Mouse (Mus musculus) urinary bladder, adult 18-20 months (tissue): ENCODE measurements around the gene Prx.

Source experiments
- DNase-seq, 2 experiments: peaks; one replicate each; pipeline ENCODE4 v3.0.0; 2022; ENCODE audit warnings: low spot score in 2 of 2, mixed read lengths in 2 of 2

Gene Prx

DNA sequence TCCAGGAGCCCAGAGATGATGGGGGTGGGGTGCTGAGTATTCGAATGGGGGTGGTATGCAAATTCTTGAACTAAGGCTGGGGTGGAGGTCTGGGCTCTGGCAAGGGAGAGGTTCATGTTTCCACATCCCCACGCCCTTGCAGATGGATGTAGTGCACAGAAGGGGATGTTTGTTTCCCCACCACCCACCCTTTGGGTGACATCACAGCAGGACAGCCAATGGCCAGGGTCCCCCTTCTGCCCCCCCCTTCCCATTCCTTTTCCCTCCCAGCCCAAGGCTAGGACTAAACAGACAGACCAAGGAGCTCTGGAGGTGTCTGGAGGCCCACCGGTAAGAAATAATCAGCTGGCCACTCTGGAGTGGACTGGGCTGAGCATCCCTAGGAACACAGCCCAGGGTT is at the start of gene Prx:
Prx (plus strand) TSS at position 289 of the 400 bp plus-strand sequence.
- no peak for DNase-seq

DNA sequence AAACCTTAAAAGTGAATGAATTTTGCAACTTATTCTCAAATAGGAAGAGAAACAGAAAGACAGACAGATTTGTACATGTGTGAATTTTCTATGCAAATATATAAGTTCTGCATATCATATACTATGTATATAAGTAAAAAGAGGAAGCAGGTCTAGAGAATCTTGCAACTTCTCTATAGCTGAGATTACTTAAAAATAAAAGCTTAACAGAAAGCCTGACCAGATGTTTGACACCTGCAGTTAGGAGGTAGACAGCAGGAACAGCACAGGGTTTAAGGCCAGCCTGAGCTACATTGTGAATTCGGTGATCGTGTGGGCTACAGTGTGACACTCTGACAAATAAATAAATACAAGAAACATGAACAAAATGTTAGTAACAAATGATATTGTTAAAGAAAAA is 47.8 kb upstream of the Prx start:
- no peak for DNase-seq

DNA sequence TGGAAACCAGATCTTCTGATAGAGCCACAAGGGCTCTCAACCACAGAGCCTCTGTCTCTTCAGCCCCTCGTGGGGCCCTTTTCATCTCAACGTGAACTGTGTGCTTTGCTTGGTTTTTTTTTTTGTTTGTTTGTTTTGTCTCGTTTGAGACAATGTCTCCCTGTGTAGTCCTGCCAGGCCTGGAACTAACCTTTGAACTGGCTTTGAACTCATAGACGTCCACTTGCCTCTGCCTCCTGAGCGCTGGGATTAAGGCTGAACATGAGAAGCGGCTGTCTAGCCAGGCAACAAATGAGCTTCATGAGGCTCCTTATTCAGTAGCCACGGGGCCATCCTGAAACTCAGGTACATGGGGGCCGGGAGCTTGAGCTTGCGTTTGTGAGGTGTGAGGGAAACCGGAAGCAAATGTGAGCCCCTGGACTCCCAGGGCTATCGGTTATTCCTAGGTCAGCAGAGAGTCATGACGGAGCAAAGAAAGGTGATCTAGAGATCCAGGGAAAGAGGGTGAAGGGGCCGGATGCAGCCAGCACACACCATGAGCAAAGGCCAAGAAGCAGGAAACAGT is 46.8 kb upstream of the Prx start:
- no peak for DNase-seq

DNA sequence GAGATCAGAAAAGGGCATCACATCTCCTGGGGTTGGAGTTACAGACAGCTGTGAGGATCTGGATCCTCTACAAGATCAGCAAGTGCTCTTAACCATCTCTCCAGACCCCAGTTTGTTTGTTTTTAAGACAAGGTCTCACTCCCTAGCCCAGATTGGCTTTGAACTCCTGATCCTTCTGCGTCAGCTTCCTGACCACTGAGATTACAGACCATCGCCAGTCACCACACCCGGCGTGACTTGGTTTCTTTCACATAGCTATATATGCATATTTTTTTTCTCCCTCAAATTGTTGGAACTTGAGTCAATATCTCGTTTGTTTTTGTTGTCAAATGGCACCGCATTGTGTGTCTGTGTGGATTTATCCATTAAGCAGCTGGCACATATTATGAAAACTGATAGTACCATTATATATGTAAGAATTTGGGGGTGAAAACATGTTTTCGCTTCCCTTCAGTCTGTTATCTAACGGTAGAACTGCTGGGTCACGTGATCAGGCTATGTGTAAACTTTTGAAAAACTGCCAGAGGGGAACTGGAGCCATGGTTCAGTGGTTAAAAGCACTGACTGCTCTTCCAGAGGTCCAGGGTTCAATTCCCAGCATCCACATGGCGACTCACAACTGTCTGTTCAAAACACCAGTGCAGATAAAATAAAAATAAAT is 44.5 kb upstream of the Prx start:
- no peak for DNase-seq

DNA sequence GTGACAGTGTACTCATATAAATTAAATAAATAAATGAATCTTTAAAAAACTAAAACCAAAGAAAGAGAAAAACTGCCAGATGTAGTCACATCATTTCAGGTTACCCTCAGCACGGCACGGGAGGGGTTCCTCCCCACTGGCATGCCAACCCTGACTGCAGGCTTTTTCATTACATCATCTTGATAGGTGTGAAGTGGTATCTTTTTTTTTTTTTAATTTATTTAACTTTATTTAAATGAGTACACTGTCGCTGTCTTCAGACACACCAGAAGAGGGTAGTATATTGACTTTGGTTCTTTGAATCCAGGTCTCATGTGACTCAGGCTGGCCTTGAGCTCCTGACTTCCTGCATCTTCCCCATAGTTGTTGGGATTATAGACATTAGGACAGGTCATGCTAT is 43.9 kb upstream of the Prx start:
- no peak for DNase-seq

DNA sequence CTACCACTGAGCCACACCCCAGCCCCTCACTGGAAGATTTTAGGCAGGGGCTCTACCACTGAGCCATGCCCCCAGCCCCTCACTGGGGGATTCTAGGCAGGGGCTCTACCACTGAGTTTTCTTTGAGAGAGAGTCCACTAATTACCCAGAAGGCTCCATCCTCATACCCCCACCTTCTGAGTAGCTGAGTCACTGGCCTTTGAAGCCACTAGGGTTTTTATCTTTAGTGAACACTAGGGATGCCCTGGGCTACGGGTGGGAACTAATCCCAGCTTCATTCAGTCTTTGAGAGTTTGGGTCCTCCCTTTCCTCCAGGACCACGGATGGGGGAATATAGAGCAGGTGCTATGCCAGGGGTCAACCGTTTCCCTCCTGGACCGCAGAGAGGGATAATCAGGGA is 40.5 kb upstream of the Prx start:
- DNase-seq: no peak

DNA sequence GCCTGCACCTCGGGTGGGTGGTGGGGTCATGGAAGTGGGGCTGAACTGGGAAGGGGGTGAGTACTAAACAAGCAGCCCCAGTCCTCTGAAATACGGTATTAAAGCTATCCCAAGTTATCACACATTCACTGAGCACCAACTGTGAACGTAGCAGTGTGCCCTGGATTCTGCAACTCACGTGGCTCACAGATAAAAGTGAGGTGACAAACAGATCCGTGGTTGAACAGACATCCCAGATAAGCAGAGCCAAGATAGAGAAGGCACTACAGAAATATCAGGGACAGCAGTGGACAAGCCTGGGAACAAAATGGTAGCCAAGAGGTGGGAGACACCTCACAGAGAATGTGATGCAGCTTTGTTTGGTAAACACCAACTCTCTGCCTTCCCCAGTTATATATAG is 39.5 kb upstream of the Prx start:
- no peak for DNase-seq

DNA sequence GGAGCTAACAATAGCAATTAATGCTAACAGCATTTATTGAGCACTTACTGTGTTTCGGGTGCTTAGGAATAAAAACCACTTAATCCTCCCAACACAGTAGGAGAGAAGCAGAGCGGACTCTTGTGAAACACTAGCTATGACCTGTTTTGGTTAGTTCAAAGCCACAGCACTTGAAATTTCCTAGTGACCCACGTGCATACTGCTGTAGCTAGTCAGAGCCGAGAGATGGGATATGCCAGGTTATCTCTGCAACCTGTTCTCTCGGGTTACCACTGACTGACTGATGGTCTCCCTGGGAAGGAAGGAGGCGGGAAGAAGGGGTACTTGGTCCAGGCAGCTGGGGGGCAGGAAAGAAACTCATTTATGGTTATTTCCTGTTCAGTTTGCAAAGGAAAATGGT is 38.6 kb upstream of the Prx start:
- DNase-seq: no peak

DNA sequence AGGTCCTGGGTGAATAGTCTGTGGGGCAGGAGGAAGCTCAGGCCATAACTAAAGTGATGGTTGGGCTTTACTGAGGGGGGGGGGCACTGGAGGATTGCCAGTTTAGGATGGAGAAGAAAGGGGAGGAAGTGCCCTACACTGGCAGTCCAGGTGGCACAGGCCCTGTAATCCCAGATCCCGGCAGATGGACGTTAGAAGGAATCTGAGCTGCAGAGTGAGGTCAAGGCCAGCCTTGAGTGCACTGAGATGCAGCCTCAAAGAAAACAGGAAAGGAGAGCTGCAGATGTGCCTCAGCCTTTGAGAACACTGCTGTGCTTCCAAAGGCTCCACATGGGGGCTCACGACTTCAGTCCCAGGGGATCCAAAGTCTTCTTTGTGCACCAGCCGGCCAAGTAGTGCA is 31.5 kb upstream of the Prx start:
- DNase-seq: no peak

DNA sequence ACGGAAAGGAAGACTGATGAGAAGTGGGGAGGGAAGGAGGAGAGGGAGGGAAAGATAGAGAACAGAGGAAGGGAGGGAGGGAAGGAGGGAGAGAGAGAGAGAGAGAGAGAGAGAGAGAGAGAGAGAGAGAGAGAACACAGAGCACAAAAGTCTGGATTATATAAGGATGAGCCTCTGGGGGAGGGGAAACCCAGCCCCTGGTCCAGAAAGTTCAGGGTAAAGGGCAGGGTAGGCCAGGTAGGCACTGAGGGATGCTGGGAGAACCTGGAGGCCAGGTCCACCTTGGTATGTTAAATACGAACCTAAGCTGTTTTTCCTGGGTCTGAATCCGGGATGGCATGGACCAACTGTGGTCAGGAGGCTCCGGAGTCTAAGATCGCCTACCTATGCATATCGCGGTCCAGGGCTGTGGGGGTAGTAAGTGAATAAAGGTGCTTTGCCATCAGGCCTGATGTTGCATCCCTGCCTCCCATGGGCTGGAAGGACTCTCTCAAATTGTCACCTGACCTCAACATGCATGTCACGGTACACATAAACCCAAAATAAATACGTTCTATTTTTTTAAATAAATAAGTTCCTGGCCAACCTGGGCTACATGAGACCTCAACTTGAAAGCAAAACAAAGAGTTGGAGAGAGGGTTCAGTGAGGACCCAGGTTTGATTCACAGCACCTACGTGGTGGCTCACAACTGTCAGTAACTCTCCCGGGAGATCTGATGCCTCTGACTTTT is 27.6 kb upstream of the Prx start:
- DNase-seq: no peak

DNA sequence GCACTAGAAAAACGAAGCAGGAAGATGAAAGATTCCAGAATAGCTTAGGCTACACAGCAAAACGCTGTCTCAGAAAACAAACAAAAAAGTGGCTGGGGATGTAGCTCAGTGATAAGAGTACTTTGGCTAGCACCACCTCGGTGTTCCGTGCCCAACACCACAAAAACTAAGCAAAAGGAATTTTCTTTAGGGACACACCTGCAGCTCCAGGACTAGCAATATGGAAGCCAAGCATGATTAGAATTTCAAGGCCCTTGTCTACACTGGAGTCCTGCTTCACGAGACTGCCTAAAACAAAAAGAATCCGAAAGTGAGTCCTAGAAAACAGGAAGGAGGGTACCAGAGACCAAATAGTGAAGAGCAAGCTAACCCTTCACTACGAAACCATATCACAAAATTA is 26.5 kb upstream of the Prx start:
- DNase-seq: peak in 1 of 2 experiments; percentile 24

DNA sequence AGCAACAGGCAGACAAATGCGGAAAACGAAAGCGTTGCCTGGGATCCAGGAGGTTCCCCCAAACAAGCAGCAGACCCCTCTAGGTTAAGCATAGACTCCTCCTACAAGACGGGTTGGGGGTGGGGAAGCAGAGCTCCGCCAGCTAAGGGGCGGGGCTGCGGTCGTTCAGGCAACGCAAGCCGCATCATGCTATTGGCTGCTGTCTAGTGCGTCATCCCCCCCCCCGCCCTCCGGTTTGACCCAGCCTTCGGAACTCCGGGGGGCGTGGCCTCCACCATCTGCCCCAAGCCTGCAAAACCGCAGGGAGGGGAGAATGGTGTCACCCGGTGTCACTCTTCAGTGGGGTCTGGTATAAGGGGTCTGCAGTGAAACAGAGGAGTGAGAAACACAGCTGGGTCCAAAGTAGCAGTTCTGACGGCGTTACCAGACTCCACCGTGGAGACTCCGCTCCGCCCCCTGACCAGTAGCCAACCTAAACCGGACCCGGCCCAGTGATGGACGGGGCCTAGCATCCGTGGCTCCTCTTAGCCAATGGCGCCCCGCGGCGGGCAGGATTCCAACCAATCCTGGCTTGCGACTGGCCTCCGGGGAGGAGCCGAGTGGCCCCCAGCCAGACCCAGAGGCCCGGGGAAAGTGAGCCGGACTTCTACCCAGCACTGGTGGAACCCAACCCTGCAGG is 25.8 kb upstream of the Prx start, which contains the start of gene Sertad3:
Sertad3 (plus strand) TSS at position 613 of the 679 bp plus-strand sequence.
- peak; percentile 97 to 100 for DNase-seq

DNA sequence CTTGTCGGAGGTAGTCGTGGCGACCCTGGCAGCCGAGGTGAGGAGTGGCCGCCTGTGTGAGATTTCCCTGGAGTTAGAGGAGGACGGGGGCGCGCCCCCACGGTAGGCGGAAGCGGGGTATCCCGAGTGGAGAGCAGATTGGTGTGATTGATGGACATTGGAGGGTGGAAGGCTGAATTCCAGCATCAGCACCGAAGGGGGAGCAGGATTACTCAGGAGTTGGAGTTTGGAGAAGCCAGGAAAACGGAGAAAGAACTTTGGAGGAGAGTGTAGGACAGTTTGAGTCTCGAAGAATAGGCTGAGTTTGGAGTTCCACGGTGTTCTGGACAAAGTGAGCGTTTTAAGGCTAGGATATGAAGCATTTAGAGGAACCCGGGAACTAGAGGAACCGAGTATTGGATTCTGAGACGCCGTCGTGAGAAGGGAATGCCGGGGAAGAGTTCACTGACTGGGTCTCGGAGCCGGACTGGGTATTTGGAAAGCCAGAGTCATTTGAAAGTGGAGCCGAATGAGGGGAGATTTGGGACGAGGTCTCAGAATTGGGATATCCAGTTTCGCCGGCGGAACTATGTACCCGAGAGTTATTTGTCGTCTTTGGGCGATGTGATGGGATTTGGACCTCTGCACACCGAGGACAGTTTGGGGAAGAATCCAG is 25.2 kb upstream of the Prx start:
- DNase-seq: no peak

DNA sequence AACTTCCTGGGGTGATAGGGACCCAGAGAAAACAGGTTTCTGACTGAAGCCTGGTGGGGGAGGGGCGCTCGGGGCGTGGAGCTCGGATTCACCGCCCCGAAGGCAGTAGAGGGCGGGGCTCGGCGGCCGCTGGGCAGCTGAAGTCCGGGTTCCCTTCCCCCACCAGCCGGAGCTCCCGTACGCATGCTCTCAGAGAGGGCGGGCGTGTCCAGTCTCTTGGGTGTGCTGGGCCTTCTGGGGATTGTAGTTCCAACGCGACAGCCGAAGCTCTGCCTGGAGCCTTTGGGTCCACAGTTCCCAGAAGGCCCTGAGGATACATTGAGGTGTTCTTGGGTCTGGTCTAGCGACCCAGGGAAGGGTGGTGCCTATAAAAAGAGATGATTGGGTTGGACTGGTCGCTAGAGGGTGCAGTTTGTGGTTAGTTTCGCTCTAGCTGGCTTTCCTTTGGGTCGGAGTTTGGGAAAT is 24.6 kb upstream of the Prx start:
- peak; percentile 92 to 98 for DNase-seq

DNA sequence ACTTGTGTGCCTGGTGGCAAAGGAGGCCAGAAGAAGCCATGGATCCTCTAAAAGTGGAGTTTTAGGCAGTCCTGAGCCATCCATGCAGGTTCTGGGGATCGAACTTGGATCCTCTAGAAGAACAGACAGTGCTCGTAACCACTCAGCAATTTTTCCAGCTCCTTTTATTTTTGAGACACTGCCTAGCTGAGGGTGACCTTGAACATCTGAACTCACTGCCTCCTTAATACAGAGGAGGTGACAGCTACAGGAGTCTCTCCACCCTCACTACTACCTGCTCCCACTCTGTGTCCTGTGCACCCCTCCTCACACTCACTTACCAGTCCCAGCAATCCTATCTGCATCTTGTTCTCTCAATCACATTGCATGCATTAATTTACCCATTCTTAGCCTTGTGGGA is 23.5 kb upstream of the Prx start:
- DNase-seq: no peak

DNA sequence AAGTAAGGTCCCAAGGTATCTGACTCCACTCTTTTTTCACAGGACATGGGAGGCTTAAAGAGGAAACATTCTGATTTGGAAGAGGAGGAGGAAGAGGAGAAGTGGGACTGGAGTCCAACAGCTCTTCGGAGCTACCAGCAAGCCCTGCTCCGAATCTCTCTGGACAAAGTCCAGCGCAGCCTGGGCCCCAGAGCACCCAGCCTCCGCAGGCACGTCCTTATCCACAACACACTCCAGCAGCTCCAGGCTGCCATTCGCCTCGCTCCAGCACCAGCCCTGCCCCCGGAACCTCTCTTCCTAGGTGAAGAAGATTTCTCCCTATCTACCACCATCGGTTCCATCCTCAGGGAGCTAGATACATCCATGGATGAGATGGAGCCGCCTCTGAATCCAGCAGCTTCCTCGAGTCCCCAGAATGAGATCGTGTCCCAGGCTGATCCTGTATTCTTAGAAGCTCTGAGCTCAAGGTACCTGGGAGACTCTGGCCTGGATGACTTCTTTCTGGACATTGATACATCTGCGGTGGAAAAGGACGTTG is 23.0 kb upstream of the Prx start:
- no peak for DNase-seq

DNA sequence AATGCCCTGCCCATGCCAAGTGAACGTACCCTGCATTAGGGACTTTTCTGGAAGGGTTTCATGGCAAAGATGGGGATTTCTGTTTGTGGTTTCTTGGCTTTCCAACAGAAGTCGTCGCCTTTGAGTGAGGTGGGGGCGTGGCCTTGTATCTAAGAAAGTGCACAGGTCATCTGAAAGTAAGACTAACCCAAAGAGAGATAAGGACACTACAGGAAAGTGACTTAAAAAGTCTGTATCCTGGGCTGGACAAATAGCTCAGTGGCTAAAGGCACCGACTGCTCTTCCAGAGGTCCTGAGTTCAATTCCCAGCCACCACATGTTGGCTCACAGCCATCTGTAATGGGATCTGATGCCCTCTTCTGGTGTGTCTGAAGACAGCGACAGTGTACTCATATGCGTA is 20.6 kb upstream of the Prx start:
- DNase-seq: no peak

DNA sequence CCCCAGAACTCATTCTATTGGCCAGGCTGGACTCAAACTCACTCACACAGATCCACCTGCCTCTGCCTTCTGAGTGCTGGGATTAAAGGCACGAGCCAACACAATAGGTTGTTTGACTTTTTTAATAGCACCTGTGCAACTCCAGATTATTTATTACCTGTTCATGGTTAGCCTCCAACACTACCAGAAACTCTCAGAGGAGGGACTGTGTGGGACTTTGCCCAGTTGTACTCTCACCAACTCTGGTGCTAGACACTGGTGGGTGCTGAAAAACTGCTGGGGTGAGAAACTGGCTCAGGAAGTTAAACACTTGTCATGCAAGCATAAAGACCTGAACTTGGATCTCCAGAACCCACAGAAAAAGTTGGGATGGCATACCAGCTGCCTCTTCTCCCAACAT is 19.4 kb upstream of the Prx start:
- no peak for DNase-seq

DNA sequence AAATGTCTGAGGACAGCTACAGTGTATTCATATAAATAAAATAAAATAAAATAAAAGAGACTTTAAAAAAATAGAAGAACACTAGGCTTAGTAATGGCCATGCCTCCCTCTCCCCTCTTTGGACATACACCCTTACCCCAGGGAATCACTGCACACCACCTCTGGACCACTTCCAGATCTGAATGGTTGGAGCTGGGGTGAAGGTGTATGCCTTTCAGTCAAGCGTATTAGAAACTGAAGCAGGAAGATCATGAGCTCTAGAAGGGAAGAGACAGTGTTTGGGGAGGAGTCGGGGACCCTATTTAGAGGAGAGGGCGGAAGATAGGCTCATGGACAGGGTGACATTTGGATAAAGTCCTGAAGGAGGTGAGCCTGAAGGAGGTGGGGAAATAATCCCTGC is 18.6 kb upstream of the Prx start:
- no peak for DNase-seq

DNA sequence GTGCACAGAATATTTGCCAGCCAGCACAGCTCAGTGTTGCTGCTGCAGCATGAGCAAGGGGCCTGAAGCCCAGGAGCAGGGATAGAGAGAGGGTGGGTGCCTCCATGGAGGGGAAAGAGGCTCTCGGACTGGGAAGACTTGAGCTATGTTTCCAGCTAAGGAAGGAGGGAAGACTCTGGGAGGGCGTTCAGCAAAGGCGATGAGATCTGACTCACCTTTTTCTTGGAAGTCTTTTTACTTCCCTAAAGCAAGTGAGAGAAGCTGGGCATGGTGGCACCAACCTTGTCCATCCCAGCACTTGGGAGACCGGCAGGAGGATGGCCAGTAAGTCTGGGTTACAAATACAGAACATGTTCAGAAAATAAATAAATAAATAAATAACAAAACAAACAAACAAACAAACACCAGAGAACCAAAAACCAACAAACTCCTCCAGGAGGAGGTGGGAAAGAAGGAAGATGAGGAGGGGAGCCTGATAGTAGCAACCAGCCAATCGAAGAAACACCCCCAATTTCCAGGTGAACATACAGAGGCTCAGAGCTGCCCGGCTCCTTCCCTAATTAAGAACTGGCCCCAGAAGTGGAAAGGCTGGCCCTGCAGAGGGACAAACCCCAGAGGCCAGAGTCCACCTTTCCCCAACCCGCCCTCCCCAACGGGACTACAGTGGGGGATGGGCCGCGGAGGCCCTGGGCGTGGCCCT is 18.0 kb upstream of the Prx start:
- DNase-seq: no peak

DNA sequence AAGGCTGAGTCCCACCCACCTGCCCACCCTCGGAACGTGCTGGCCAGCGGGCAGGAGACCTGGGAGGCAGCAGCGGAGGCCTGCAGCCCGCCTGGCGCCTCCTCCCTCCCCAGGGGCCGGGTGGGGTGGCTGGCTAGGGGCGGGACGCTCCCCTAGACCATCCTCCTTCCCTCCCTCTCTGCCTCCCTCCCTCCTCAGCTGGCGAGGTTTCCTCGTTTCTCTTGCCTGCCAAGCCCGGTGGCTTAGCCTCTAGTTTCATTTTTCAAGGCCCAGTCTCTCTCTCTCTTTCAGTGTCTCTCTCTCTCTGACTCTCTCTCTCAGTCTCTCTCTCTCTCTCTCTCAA is 17.5 kb upstream of the Prx start:
- DNase-seq: peak; percentile 85 to 94
